22 mouse cellular contexts compared by ENCODE assay signal in genomic region chr8:120859881-120860280, GRCm38 (mm10).
DNase-seq lines count a peak whose midpoint lies in the region; ATAC-seq and TF ChIP-seq lines count a peak whose summit lies in the region.
"Had no signal": no experiment of that assay in that cellular context is flagged by ENCODE, and none has a peak within 500 bp of the region (broad histone marks: within the 10 kb centered on the region; RNA-seq: fewer than 3 reads in every experiment).

No protein-coding gene starts in this region.

- TF ChIP-seq EP300 in lung, postnatal 0 days (IDR thresholded peaks at IDR 0.05), result no peak

- no peak for TF ChIP-seq CTCF in lung, postnatal 0 days (IDR thresholded peaks at IDR 0.05)
- no peak for TF ChIP-seq CTCF in intestine, postnatal 0 days (IDR thresholded peaks at IDR 0.05; ENCODE audit: low read depth)

- 0 out of 2 replicates have a peak overlapping the region, but pooled peaks have one; percentile 15 for H3K9ac ChIP-seq in heart, embryonic 13.5 days
- no peak overlapping the region for H3K9ac ChIP-seq in lung, embryonic 16.5 days (ENCODE audit: low read length)
- no peak overlapping the region for H3K9ac ChIP-seq in lung, postnatal 0 days (replicated peaks; ENCODE audit: low read depth)
- no peak overlapping the region for H3K9ac ChIP-seq in intestine, postnatal 0 days (ENCODE audit: low read depth, low read length)
- H3K9ac ChIP-seq: hindbrain, embryonic 15.5 days; neural tube, embryonic 15.5 days had no signal

- 0 out of 2 replicates have a peak overlapping the region, but pooled peaks have one; percentile 6 for H3K27ac ChIP-seq in heart, embryonic 13.5 days (replicated peaks)
- H3K27ac ChIP-seq in lung, embryonic 16.5 days (ENCODE audit: low read length), result peak overlapping the region; percentile 94
- H3K27ac ChIP-seq in lung, postnatal 0 days (ENCODE audit: low read length), result no peak overlapping the region
- peak overlapping the region; percentile 75 for H3K27ac ChIP-seq in intestine, postnatal 0 days (ENCODE audit: low read depth, low read length)
- H3K27ac ChIP-seq in hindbrain, embryonic 10.5 days, result no peak overlapping the region
- H3K27ac ChIP-seq: gastrocnemius, adult 2 months; hindbrain, embryonic 15.5 days; layer of hippocampus, adult 2 months; neural tube, embryonic 15.5 days had no signal

- H3K36me3 ChIP-seq in heart, embryonic 13.5 days, result no peaks in the 10 kb centered on the region
- H3K36me3 ChIP-seq in lung, embryonic 16.5 days (ENCODE audit: control insufficient read depth, insufficient read depth, low read length), result no peaks in the 10 kb centered on the region
- no peaks in the 10 kb centered on the region for H3K36me3 ChIP-seq in lung, postnatal 0 days (ENCODE audit: insufficient read depth, low read length)
- H3K36me3 ChIP-seq in intestine, postnatal 0 days (ENCODE audit: control insufficient read depth, insufficient read depth), result no peaks in the 10 kb centered on the region
- H3K36me3 ChIP-seq in hindbrain, embryonic 10.5 days, result no peaks in the 10 kb centered on the region
- H3K36me3 ChIP-seq: hindbrain, embryonic 15.5 days; neural tube, embryonic 15.5 days had no signal

- no peak for ATAC-seq in heart, embryonic 13.5 days (ENCODE audit: extremely low read depth, insufficient number of reproducible peaks, low FRiP score, low TSS enrichment)
- ATAC-seq in lung, embryonic 16.5 days (ENCODE audit: low read depth), result peak; percentile 46
- no peak for ATAC-seq in lung, postnatal 0 days
- ATAC-seq in intestine, postnatal 0 days, result no peak
- ATAC-seq: midbrain, embryonic 16.5 days had no signal

- H3K9me3 ChIP-seq in heart, embryonic 13.5 days, result no peaks in the 10 kb centered on the region
- no peaks in the 10 kb centered on the region for H3K9me3 ChIP-seq in lung, embryonic 16.5 days (ENCODE audit: control insufficient read depth, low read length)
- H3K9me3 ChIP-seq in lung, postnatal 0 days (ENCODE audit: low read length), result no peaks in the 10 kb centered on the region
- H3K9me3 ChIP-seq in intestine, postnatal 0 days (ENCODE audit: control insufficient read depth), result no peaks in the 10 kb centered on the region
- no peaks in the 10 kb centered on the region for H3K9me3 ChIP-seq in hindbrain, embryonic 10.5 days
- H3K9me3 ChIP-seq: hindbrain, embryonic 15.5 days; neural tube, embryonic 15.5 days had no signal

- H3K4me2 ChIP-seq in heart, embryonic 13.5 days, result peak overlapping the region; percentile 38; the same call in 1 of the 2 replicates
- H3K4me2 ChIP-seq in lung, embryonic 16.5 days (ENCODE audit: low read depth, low read length), result no peak overlapping the region
- H3K4me2 ChIP-seq in lung, postnatal 0 days (replicated peaks; ENCODE audit: low read depth, low read length), result no peak overlapping the region
- no peak overlapping the region for H3K4me2 ChIP-seq in intestine, postnatal 0 days (replicated peaks; ENCODE audit: low read depth)
- H3K4me2 ChIP-seq: hindbrain, embryonic 15.5 days; neural tube, embryonic 15.5 days had no signal

- H3K27me3 ChIP-seq in heart, embryonic 13.5 days (replicated peaks), result peaks cover 84% of the 10 kb centered on the region
- H3K27me3 ChIP-seq in lung, embryonic 16.5 days (ENCODE audit: control insufficient read depth, insufficient read depth, low read depth, low read length), result no peaks in the 10 kb centered on the region
- H3K27me3 ChIP-seq in lung, postnatal 0 days (replicated peaks; ENCODE audit: insufficient read depth, low read length), result no peaks in the 10 kb centered on the region
- no peaks in the 10 kb centered on the region for H3K27me3 ChIP-seq in intestine, postnatal 0 days (replicated peaks; ENCODE audit: control insufficient read depth, insufficient read depth, low read length)
- H3K27me3 ChIP-seq in hindbrain, embryonic 10.5 days (ENCODE audit: insufficient read depth, poor library complexity, severe bottlenecking), result peaks cover 34% of the 10 kb centered on the region
- H3K27me3 ChIP-seq: hindbrain, embryonic 15.5 days; neural tube, embryonic 15.5 days had no signal

- peaks cover 23% of the 10 kb centered on the region for H3K4me1 ChIP-seq in heart, embryonic 13.5 days
- H3K4me1 ChIP-seq in lung, embryonic 16.5 days (replicated peaks; ENCODE audit: control insufficient read depth, insufficient read depth, low read length), result peaks cover 25% of the 10 kb centered on the region
- 0 out of 2 replicates have a peak, but pooled peaks cover 3% of the 10 kb centered on the region for H3K4me1 ChIP-seq in lung, postnatal 0 days (ENCODE audit: insufficient read depth, low read depth, low read length)
- no peaks in the 10 kb centered on the region for H3K4me1 ChIP-seq in intestine, postnatal 0 days (replicated peaks; ENCODE audit: control insufficient read depth, insufficient read depth, low read length)
- peaks cover 3% of the 10 kb centered on the region; the same call in 1 of the 2 replicates for H3K4me1 ChIP-seq in hindbrain, embryonic 10.5 days (replicated peaks)
- H3K4me1 ChIP-seq: hindbrain, embryonic 15.5 days; neural tube, embryonic 15.5 days had no signal

- DNase-seq in heart, postnatal 36 days, result no peak
- DNase-seq in lung, postnatal 0 days (ENCODE audit: low spot score), result no peak
- no peak for DNase-seq in kidney, adult 9 months
- DNase-seq in hindbrain, embryonic 10.5 days (ENCODE audit: low spot score), result no peak
- DNase-seq: adrenal gland, postnatal 36 days; cerebellum, adult 11-12 months; cerebellum, postnatal 14 days; embryo, embryonic 11 days; gastrocnemius, adult 2 months; heart, postnatal 14 days; kidney, adult 18-20 months; kidney, postnatal 14 days; layer of hippocampus, postnatal 36 days; right cerebral cortex, postnatal 14 days; thymus, postnatal 4 days had no signal

- no peak overlapping the region for H3K4me3 ChIP-seq in heart, embryonic 13.5 days
- H3K4me3 ChIP-seq in lung, embryonic 16.5 days (ENCODE audit: low read length), result no peak overlapping the region
- no peak overlapping the region for H3K4me3 ChIP-seq in lung, postnatal 0 days (ENCODE audit: low read depth, low read length)
- no peak overlapping the region for H3K4me3 ChIP-seq in intestine, postnatal 0 days (ENCODE audit: low read depth, low read length)
- H3K4me3 ChIP-seq in hindbrain, embryonic 10.5 days, result no peak overlapping the region
- H3K4me3 ChIP-seq: gastrocnemius, adult 2 months; hindbrain, embryonic 15.5 days; layer of hippocampus, adult 2 months; neural tube, embryonic 15.5 days had no signal

- 32% methylated on average over 14 of the region's 14 CpGs for WGBS in heart, embryonic 13.5 days
- 47% methylated on average over 14 of the region's 14 CpGs for WGBS in lung, embryonic 16.5 days
- 38% methylated on average over 13 of the region's 14 CpGs for WGBS in lung, postnatal 0 days
- WGBS in intestine, postnatal 0 days, result 60% methylated on average over 14 of the region's 14 CpGs
- WGBS in hindbrain, embryonic 10.5 days, result 86% methylated on average over 14 of the region's 14 CpGs

- intact Hi-C loops in heart, postnatal 36 days (cut with DNase I), result no loop called here

Comparison
In these comparisons a context has a peak if more than half of its experiments do, and no peak if none do; other contexts are left out.
1. H3K27ac ChIP-seq: peak in heart, embryonic 13.5 days (single experiment), lung, embryonic 16.5 days (single experiment) and intestine, postnatal 0 days (single experiment); none in lung, postnatal 0 days (single experiment) and hindbrain, embryonic 10.5 days (single experiment).